Comparison of ENCODE assay signal across 31 mouse cellular contexts in genomic region chr16:77562852-77563251, GRCm38 (mm10). TPM values are rescaled to one million over a fixed set of nuclear protein-coding genes. Genes with fewer than 3 reads are reported as not detected.
"Had no signal": no experiment of that assay in that cellular context is flagged by ENCODE, and none has a peak within 500 bp of the region (broad histone marks: within the 10 kb centered on the region; RNA-seq: fewer than 3 reads in every experiment).

No protein-coding gene starts in this region.

- H3K4me1 ChIP-seq: hindbrain, embryonic 13.5 days; hindbrain, embryonic 15.5 days; limb, embryonic 10.5 days; limb, embryonic 12.5 days; liver, embryonic 13.5 days; liver, embryonic 15.5 days had no signal

- ATAC-seq: hindbrain, postnatal 0 days; intestine, embryonic 16.5 days; liver, postnatal 0 days had no signal

- H3K4me3 ChIP-seq: heart, adult 2 months; heart, embryonic 13.5 days; heart, embryonic 15.5 days; hindbrain, embryonic 13.5 days; hindbrain, embryonic 15.5 days; limb, embryonic 10.5 days; limb, embryonic 12.5 days; liver, embryonic 13.5 days; liver, embryonic 15.5 days had no signal

- H3K9me3 ChIP-seq: heart, embryonic 13.5 days; heart, embryonic 15.5 days; hindbrain, embryonic 13.5 days; hindbrain, embryonic 15.5 days; limb, embryonic 10.5 days; limb, embryonic 12.5 days; liver, embryonic 13.5 days; liver, embryonic 15.5 days had no signal

- H3K9ac ChIP-seq: heart, embryonic 13.5 days; heart, embryonic 15.5 days; hindbrain, embryonic 13.5 days; hindbrain, embryonic 15.5 days; limb, embryonic 12.5 days; liver, embryonic 13.5 days; liver, embryonic 15.5 days; liver, postnatal 0 days had no signal

- H3K4me2 ChIP-seq: heart, embryonic 11.5 days; heart, embryonic 13.5 days; heart, embryonic 15.5 days; hindbrain, embryonic 13.5 days; hindbrain, embryonic 15.5 days; limb, embryonic 12.5 days; liver, embryonic 11.5 days; liver, embryonic 13.5 days; liver, embryonic 15.5 days had no signal

- H3K27me3 ChIP-seq: heart, embryonic 13.5 days; heart, embryonic 15.5 days; hindbrain, embryonic 13.5 days; hindbrain, embryonic 15.5 days; limb, embryonic 12.5 days; liver, embryonic 13.5 days; liver, embryonic 15.5 days had no signal

- H3K36me3 ChIP-seq: heart, embryonic 15.5 days; hindbrain, embryonic 13.5 days; hindbrain, embryonic 15.5 days; limb, embryonic 10.5 days; limb, embryonic 12.5 days; liver, embryonic 13.5 days; liver, embryonic 15.5 days had no signal

- H3K27ac ChIP-seq: hindbrain, embryonic 13.5 days; hindbrain, embryonic 15.5 days; hindbrain, postnatal 0 days; limb, embryonic 10.5 days; limb, embryonic 12.5 days; liver, embryonic 13.5 days; liver, embryonic 15.5 days had no signal

- DNase-seq: gastrocnemius, postnatal 14 days; gastrocnemius, postnatal 36 days; heart, adult 11 months; heart, adult 2 months; heart, postnatal 14 days; heart, postnatal 36 days; kidney, adult 2 months; kidney, adult 9 months; kidney, postnatal 36 days; layer of hippocampus, adult 9-11 months; layer of hippocampus, postnatal 36 days; liver; liver, embryonic 13.5 days; liver, postnatal 0 days had no signal

RNA-seq across cellular contexts. Expression of gene Gm11146, which starts 39.0 kb away (rescaled TPM):
- polyA plus RNA-seq: gonadal fat pad, adult 2 months; heart, adult 2 months; heart, embryonic 11.5 days; heart, embryonic 13.5 days; heart, embryonic 15.5 days; heart, postnatal 0 days; hindbrain, embryonic 11.5 days; hindbrain, embryonic 13.5 days; hindbrain, embryonic 15.5 days; hindbrain, postnatal 0 days; intestine, embryonic 14.5 days; intestine, embryonic 16.5 days; kidney, adult 2 months; large intestine, adult 2 months; limb, embryonic 10.5 days; limb, embryonic 12.5 days; limb, embryonic 14.5 days; liver, embryonic 11.5 days; liver, embryonic 13.5 days; liver, embryonic 15.5 days; liver, postnatal 0 days had no signal
